Mouse (Mus musculus) macrophage (primary cell): ENCODE data around the gene Tube1. TPM values are rescaled to one million over a fixed set of nuclear protein-coding genes. Genes with fewer than 3 reads are reported as not detected.
A peak's percentile ranks its signal among the peaks of the same experiment; 100 is the strongest.

Experiments used
- H3K27ac ChIP-seq: fragments of 350-480 bp; formaldehyde crosslinking; 2 replicates; pipeline ENCODE4 v1.9.0; 2021
- H3K36me3 ChIP-seq: fragments of 350-480 bp; formaldehyde crosslinking; 2 replicates; pipeline ENCODE4 v1.9.0; 2021; ENCODE audit errors: inconsistent target
- H3K4me3 ChIP-seq: fragments of 350-480 bp; formaldehyde crosslinking; 2 replicates; pipeline ENCODE4 v1.9.0; 2021; ENCODE audit errors: inconsistent target
- H3K79me2 ChIP-seq: fragments of 350-480 bp; formaldehyde crosslinking; 2 replicates; pipeline ENCODE4 v1.9.0; 2021; ENCODE audit errors: inconsistent target
- WGBS: methylation state at CpG from one replicate; pipeline ENCODE4 v1.1.7; 2026; ENCODE audit warnings: inconsistent platforms; ENCODE audit not compliant: missing documents; 5-methylcytosine and 5-hydroxymethylcytosine counted together
- polyA plus RNA-seq: library from polyadenylated mRNA; stranded (reverse); fragments of 250-400 nt; gene quantifications from 3 replicates; pipeline ENCODE4 v1.2.4, GENCODE M21; 2018; ENCODE audit warnings: inconsistent platforms
- total RNA-seq, 78 experiments: library from RNA; depleted of rRNA; stranded (reverse); fragments of 250-400 nt; gene quantifications; 1 replicate in 9 of 78; 2 replicates in 24 of 78; 3 replicates in 43 of 78; 4 replicates in 2 of 78; pipeline ENCODE4 v1.2.4; 2018; ENCODE audit warnings: inconsistent platforms in 56 of 78

Tube1 gene
- total RNA-seq (2018; cell fraction: chromatin; rRNA removed), result 10 to 100 TPM in 4 of 26 experiments, 1 to 10 TPM in 22; 1.1 to 15.4 (median 5.7) TPM
- 1 to 10 TPM in 12 of 26 experiments, under 1 TPM in 14; 0.38 to 1.9 (median 0.96) TPM for total RNA-seq (2018; cell fraction: cytosol; rRNA removed)
- total RNA-seq (2018; cell fraction: nucleus; rRNA removed), result 10 to 100 TPM in 1 of 26 experiments, 1 to 10 TPM in 25; 1.0 to 18.4 (median 3.2) TPM
- polyA plus RNA-seq, result 0.69 to 2.1 TPM (median 0.73 TPM) in 3 replicates

- H3K36me3 ChIP-seq, result no peaks in the 10 kb centered on the region
- peak within 1 kb of the TSS; percentile 71 for H3K4me3 ChIP-seq
- 8% methylated on average over 47 of the region's 47 CpGs for WGBS
- no peaks in the 10 kb centered on the region for H3K79me2 ChIP-seq
- peak within 1 kb of the TSS; percentile 13; the same call in 1 of the 2 replicates for H3K27ac ChIP-seq
Observed at GRCm38 (mm10) chr10:39133462-39134310, at the start of gene Tube1, which contains the start of gene Fam229b. Tube1 (plus strand) TSS chr10:39133976. Fam229b (minus strand) TSS chr10:39133914.

- 85% methylated on average over 9 of the region's 9 CpGs for WGBS
- Histone ChIP-seq H3K4me3 (no peak overlapping the region), H3K79me2 (no peaks in the 10 kb centered on the region), H3K36me3 (no peaks in the 10 kb centered on the region), H3K27ac (no peak overlapping the region)
Observed at GRCm38 (mm10) chr10:39096981-39097380, 36.8 kb upstream of the Tube1 start.

GRCm38 (mm10) chr10:39098746-39099145 is 35.0 kb upstream of the Tube1 start:
- Histone ChIP-seq H3K4me3 (no peak overlapping the region), H3K27ac (no peak overlapping the region), H3K79me2 (no peaks in the 10 kb centered on the region), H3K36me3 (no peaks in the 10 kb centered on the region)
- WGBS, result 97% methylated on average over 10 of the region's 10 CpGs

GRCm38 (mm10) chr10:39104803-39105449 is 28.9 kb upstream of the Tube1 start:
- no peaks in the 10 kb centered on the region for H3K36me3 ChIP-seq
- no peaks in the 10 kb centered on the region for H3K79me2 ChIP-seq
- H3K27ac ChIP-seq, result no peak overlapping the region
- WGBS, result 92% methylated on average over 8 of the region's 8 CpGs
- no peak overlapping the region for H3K4me3 ChIP-seq

- Histone ChIP-seq H3K79me2 (no peaks in the 10 kb centered on the region), H3K36me3 (no peaks in the 10 kb centered on the region), H3K4me3 (no peak overlapping the region), H3K27ac (no peak overlapping the region)
- WGBS, result 89% methylated on average over 3 of the region's 3 CpGs
Observed at GRCm38 (mm10) chr10:39106413-39106812, 27.4 kb upstream of the Tube1 start.

- WGBS, result 96% methylated on average over 3 of the region's 4 CpGs
- H3K4me3 ChIP-seq, result no peak overlapping the region
- H3K79me2 ChIP-seq, result no peaks in the 10 kb centered on the region
- no peaks in the 10 kb centered on the region for H3K36me3 ChIP-seq
- H3K27ac ChIP-seq, result no peak overlapping the region
Observed at GRCm38 (mm10) chr10:39106935-39107334, 26.8 kb upstream of the Tube1 start.

- Histone ChIP-seq H3K4me3 (no peak overlapping the region), H3K27ac (no peak overlapping the region)
- 24% methylated on average over 10 of the region's 10 CpGs for WGBS
Observed at GRCm38 (mm10) chr10:39108837-39109488, 24.8 kb upstream of the Tube1 start.

GRCm38 (mm10) chr10:39109489-39109874 is 24.3 kb upstream of the Tube1 start:
- Histone ChIP-seq H3K36me3 (no peaks in the 10 kb centered on the region), H3K27ac (no peak overlapping the region), H3K79me2 (no peaks in the 10 kb centered on the region), H3K4me3 (no peak overlapping the region)
- WGBS, result 88% methylated on average over 4 of the region's 4 CpGs

More at GRCm38 (mm10) chr10:39108837-39109488, 24.8 kb upstream of the Tube1 start:
- Histone ChIP-seq H3K79me2 (no peaks in the 10 kb centered on the region), H3K36me3 (no peaks in the 10 kb centered on the region)

GRCm38 (mm10) chr10:39121412-39121811 is 12.4 kb upstream of the Tube1 start:
- 41% methylated on average over 4 of the region's 4 CpGs for WGBS
- Histone ChIP-seq H3K27ac (no peak overlapping the region), H3K36me3 (no peaks in the 10 kb centered on the region)

GRCm38 (mm10) chr10:39137766-39138165 is 4.0 kb downstream of the Tube1 start:
- Histone ChIP-seq H3K79me2 (no peaks in the 10 kb centered on the region), H3K27ac (no peak overlapping the region), H3K36me3 (no peaks in the 10 kb centered on the region), H3K4me3 (no peak overlapping the region)
- 100% methylated on average over 3 of the region's 3 CpGs for WGBS

More at GRCm38 (mm10) chr10:39121412-39121811, 12.4 kb upstream of the Tube1 start:
- no peaks in the 10 kb centered on the region for H3K79me2 ChIP-seq
- no peak overlapping the region for H3K4me3 ChIP-seq

- no peak overlapping the region for H3K27ac ChIP-seq
- 95% methylated on average over 6 of the region's 6 CpGs for WGBS
- H3K4me3 ChIP-seq, result no peak overlapping the region
- H3K79me2 ChIP-seq, result no peaks in the 10 kb centered on the region
- H3K36me3 ChIP-seq, result no peaks in the 10 kb centered on the region
Observed at GRCm38 (mm10) chr10:39138761-39139160, 5.0 kb downstream of the Tube1 start.

GRCm38 (mm10) chr10:39140843-39141242 is 7.1 kb downstream of the Tube1 start:
- WGBS, result 94% methylated on average over 14 of the region's 14 CpGs

GRCm38 (mm10) chr10:39141401-39141800 is 7.6 kb downstream of the Tube1 start:
- Histone ChIP-seq H3K79me2 (no peaks in the 10 kb centered on the region), H3K36me3 (no peaks in the 10 kb centered on the region), H3K4me3 (no peak overlapping the region), H3K27ac (no peak overlapping the region)
- 90% methylated on average over 2 of the region's 2 CpGs for WGBS

More at GRCm38 (mm10) chr10:39140843-39141242, 7.1 kb downstream of the Tube1 start:
- H3K36me3 ChIP-seq, result no peaks in the 10 kb centered on the region
- no peak overlapping the region for H3K27ac ChIP-seq
- H3K79me2 ChIP-seq, result no peaks in the 10 kb centered on the region
- no peak overlapping the region for H3K4me3 ChIP-seq

- H3K4me3 ChIP-seq, result no peak overlapping the region
- H3K27ac ChIP-seq, result no peak overlapping the region
- no peaks in the 10 kb centered on the region for H3K36me3 ChIP-seq
- 95% methylated on average over 12 of the region's 12 CpGs for WGBS
- H3K79me2 ChIP-seq, result no peaks in the 10 kb centered on the region
Observed at GRCm38 (mm10) chr10:39142216-39142615, 8.4 kb downstream of the Tube1 start.
